Mouse (Mus musculus): ENCODE measurements around the gene Rpl27a.

- TF ChIP-seq CTCF (conservative IDR thresholded peaks at IDR 0.05; ENCODE audit: low read length) = no peak
- TF ChIP-seq POU5F1 (IDR thresholded peaks at IDR 0.05; ENCODE audit: borderline replicate concordance, low read length) = no peak
- no peak for TF ChIP-seq NANOG (IDR thresholded peaks at IDR 0.05; ENCODE audit: borderline replicate concordance, low read length)
These were observed 38.2 kb upstream of the Rpl27a start for GRCm38 (mm10) chr7:109480765-109481197.
